Mouse (Mus musculus) WW6 (cell line): Measurements from ENCODE around the gene Tango6.
"Not testable (repeated sequence)": the region's sequence is repeated elsewhere in the genome, so short reads cannot be mapped to it uniquely, and the experiment has no call there.

Source experiments
- DNase-seq: peaks from one replicate; pipeline ENCODE4 v3.0.0-alpha.2; 2013; ENCODE audit warnings: low read depth, low spot score

The Tango6 gene

GRCm38 (mm10) chr8:106753436-106753835 lies 70.6 kb downstream of the Tango6 start:
- DNase-seq, result no peak

GRCm38 (mm10) chr8:106761317-106761716 lies 78.4 kb downstream of the Tango6 start:
- DNase-seq, result no peak

GRCm38 (mm10) chr8:106761867-106762523 lies 79.1 kb downstream of the Tango6 start:
- no peak for DNase-seq

- DNase-seq, result no peak
These were observed 81.7 kb downstream of the Tango6 start for GRCm38 (mm10) chr8:106764529-106764928.

- no peak for DNase-seq
These were observed 82.7 kb downstream of the Tango6 start for GRCm38 (mm10) chr8:106765570-106765969.

- DNase-seq, result no peak
These were observed 83.9 kb downstream of the Tango6 start for GRCm38 (mm10) chr8:106766736-106767135.

GRCm38 (mm10) chr8:106769147-106769805 lies 86.4 kb downstream of the Tango6 start:
- DNase-seq, result no peak

GRCm38 (mm10) chr8:106770596-106771179 lies 87.8 kb downstream of the Tango6 start:
- no peak for DNase-seq

DNA sequence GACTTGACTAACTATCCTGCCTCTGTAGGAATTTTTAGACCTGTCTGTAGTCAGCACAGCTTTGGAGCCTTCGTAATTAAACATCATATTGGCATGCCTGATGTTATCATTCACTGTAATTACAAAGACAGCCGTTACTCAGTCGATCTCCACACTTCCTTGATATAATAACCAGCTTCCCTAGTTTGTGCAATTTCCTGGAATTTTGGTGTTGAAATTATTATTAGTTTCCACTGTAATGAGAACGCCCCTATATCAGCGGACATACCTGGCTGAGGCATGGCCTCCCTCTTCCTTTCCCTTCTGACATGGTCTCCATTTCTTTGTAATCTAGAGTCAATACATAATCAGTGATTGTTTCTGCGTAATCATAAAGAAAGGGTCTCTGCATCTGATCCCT lies 89.2 kb downstream of the Tango6 start:
- no peak for DNase-seq

DNA sequence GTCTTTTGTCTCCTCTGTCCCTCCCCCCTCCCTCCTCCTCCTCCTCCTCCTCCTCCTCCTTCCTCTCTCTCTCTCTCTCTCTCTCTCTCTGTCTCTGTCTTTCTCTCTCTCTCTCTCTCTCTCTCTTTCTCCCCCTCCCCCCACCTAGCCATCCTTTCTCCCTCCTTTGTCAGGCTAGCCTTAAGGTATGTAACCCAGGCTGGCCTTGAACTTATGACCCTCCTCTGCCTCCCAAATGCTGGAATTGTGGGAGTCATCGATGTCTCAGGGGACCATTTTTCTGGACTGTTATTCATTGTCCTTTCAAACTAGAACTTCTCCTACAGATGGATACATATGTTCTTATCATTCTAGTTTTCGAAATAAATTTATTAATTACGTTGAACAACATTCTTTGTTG lies 89.6 kb downstream of the Tango6 start:
- no peak for DNase-seq

DNA sequence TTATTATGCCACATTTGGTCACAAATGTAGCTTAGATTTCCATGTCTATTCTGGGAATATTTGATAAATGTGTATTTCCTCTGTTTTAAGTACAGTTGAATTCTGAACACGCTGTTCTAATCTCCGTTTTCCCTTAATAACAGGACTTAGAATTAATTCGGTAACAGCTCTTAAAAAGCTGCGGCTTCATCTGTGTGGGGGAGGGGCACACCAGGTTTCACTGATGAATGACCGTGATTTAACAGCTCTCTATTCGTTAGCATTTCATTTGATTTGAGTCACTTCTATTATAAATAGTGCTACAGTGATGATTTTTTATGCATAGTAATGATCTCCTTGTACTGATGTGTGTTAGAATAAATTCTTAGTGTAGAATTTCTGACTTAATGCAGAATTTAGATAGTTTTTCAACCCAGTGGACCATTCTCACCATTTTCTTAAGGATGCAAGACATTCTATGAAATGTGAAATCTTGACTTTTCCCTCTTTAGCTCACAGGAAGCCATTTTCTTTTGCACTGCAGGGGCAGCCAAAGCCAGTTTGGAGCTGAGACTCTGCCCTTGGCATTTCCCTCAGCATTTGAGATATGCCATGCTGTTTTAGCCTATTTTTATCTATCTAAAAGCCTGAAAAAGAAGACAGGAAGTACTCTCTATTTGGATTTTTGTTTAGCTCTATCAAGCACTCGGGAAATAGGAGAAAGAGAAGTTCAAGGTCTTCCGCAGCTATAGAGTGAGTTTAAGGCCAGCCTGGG lies 91.9 kb downstream of the Tango6 start:
- no peak for DNase-seq

DNA sequence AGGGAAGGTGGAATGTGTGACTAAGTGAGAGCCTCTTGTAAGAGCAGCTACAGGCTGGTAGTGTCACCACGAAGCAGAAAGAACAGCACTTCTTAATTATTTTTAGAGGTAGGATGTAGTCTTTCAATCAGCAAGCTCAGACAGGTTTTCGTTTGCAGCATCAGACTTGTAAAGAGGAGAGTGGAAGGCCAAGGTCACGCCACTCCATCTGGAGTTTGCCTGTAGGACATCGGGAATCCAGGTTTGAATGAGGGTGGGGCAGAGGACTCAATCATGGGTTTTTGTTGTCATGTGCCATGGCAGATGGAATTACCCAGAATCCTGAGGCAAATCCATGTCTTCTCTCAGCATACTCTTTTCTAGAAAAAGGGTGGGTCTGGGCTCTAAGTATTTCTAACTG lies 106.8 kb downstream of the Tango6 start:
- DNase-seq, result no peak

- no peak for DNase-seq
These were observed 112.0 kb downstream of the Tango6 start for GRCm38 (mm10) chr8:106794820-106795219.

- DNase-seq, result no peak
These were observed 117.0 kb downstream of the Tango6 start for GRCm38 (mm10) chr8:106799821-106800220.

GRCm38 (mm10) chr8:106801261-106801660 lies 118.4 kb downstream of the Tango6 start:
- DNase-seq, result no peak

GRCm38 (mm10) chr8:106802384-106803137 lies 119.7 kb downstream of the Tango6 start:
- DNase-seq, result not testable (repeated sequence)

- DNase-seq, result peak; percentile 36
These were observed 123.0 kb downstream of the Tango6 start for GRCm38 (mm10) chr8:106805859-106806258.

- no peak for DNase-seq
These were observed 124.6 kb downstream of the Tango6 start for GRCm38 (mm10) chr8:106807461-106807860.

DNA sequence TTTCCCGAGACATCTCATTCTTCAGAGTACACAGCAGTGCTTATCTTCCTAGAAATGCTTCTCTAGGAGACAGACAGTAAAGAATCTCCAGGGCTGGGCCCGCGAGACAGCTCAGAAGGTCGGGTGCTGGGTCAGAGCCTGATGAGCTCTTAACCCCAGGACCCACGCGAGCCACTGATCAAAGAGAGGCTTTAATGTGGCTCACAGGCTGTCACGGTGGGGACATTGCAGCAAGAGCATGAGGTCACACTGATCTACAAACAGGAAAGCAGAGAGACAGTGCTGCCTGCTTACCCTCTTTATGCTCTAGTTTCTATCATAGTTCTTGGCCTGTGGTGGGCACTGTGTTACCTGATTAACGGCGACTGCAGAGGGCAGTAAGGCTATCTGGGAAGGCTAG lies 126.9 kb downstream of the Tango6 start:
- no peak for DNase-seq

DNA sequence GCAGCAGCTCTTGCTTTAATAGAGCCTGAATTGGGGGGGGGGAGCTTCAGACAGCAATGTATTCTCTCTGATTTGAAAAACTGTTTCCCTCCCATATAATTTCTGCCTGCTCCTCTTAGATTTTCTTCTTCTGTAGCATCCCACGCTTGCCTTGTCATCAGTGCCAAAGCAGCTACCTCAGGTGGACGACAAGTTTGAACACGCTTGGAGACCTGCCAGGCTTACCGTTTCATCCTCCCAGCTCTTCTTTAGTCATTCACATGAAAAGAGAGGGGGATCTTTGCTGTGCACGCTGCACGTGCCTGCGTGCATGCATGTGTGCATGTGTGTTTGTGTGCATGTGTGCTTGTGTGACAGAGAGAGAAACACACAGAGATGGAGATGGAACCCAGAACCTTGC lies 127.5 kb downstream of the Tango6 start:
- no peak for DNase-seq

- DNase-seq, result no peak
These were observed 129.7 kb downstream of the Tango6 start for GRCm38 (mm10) chr8:106812560-106812959.
